Mouse (Mus musculus): ENCODE data around the gene Msgn1. TPM values are rescaled to one million over a fixed set of nuclear protein-coding genes. Genes with fewer than 3 reads are reported as not detected.

The Msgn1 gene
- polyA plus RNA-seq, 1 experiment from 2014 or later, result not detected

DNA sequence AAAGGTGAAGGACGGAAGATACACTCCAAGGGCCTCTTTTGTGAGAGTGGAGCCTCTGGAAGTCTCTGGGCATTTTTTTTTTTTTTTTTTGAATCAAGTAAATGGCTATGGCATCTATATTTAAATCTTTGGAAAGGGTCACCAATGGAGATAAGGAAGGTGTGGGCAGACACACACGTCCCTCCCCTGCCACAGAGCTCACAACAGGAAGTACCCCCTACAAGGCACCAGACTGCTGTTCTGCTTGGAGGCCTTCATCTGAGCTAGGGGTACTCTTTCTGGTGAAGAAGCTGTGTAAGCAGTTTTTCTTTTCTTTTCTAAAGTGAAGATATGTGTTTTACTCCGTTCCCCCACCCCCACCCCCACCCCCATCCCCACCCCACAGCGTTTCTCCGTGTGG is 11.9 kb downstream of the Msgn1 start:
- H3K4me2 ChIP-seq (replicated peaks), result no peak overlapping the region; the same call in 1 of the 2 replicates

DNA sequence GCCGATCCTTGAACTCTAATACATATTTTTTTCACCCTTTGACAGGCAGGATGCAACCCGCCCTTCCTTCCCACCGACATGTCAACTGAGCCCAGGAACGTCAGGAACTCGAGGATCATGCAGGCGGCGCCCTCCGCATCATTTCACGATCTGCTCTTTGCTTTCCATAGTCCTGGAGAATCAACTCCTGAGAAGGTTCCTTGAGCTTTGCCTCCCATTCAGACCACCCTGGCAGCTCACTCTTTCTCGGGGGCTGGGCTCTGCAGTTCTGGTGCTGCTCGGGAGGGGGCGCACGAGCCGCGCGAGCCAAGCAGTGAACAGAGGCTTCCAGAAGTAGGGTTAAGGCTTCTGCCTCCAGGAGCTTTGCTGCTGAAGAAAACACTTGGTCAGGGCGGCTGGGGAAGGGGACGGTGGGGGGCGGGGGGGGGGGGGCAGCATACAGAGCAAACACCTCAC is 12.6 kb downstream of the Msgn1 start:
- no peaks in the 10 kb centered on the region for H3K36me3 ChIP-seq
- 0 out of 2 replicates have a peak overlapping the region, but pooled peaks have one; percentile 10 for H3K4me3 ChIP-seq
- no peak overlapping the region for H3K9ac ChIP-seq (replicated peaks)
- H3K4me2 ChIP-seq (replicated peaks), result peak overlapping the region; percentile 46
- no peaks in the 10 kb centered on the region for H3K9me3 ChIP-seq
- H3K27ac ChIP-seq (replicated peaks), result no peak overlapping the region
- WGBS, result 10% methylated on average over 18 of the region's 19 CpGs
- no peaks in the 10 kb centered on the region for H3K27me3 ChIP-seq
- ATAC-seq (ENCODE audit: low FRiP score, low read depth), result peak; percentile 76
- H3K4me1 ChIP-seq, result peaks cover 6% of the 10 kb centered on the region; the same call in 1 of the 2 replicates

More for the DNA sequence above, 11.9 kb downstream of the Msgn1 start:
- Histone ChIP-seq H3K27ac (replicated peaks) (no peak overlapping the region), H3K4me3 (no peak overlapping the region), H3K36me3 (no peaks in the 10 kb centered on the region), H3K27me3 (no peaks in the 10 kb centered on the region), H3K4me1 (peaks cover 6% of the 10 kb centered on the region; the same call in 1 of the 2 replicates), H3K9me3 (no peaks in the 10 kb centered on the region), H3K9ac (replicated peaks) (no peak overlapping the region)
- ATAC-seq (ENCODE audit: low FRiP score, low read depth), result 0 out of 2 replicates have a peak, but pooled peaks have one; percentile 4
- 51% methylated on average over 5 of the region's 5 CpGs for WGBS

DNA sequence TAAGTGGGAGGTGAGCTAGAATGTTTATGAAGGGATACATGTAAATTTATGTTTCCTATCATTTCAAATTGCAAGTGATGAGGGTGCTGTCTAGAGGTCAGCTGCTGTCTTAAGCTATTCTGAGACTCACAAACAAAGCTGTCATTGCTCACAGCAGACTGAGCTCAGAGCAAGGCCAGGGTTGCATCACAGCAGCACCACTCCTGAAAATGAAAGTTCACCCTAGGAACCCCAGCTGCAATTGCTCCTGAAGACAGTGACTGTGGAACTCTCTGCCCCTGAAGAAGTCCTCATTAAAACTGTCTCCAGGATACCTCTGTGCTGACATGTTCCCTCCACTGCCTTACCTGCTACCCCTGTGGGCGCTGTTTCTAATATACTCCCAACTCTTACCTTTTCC is 13.7 kb downstream of the Msgn1 start:
- Histone ChIP-seq H3K4me3 (no peak overlapping the region), H3K9ac (replicated peaks) (no peak overlapping the region), H3K27ac (replicated peaks) (no peak overlapping the region), H3K36me3 (no peaks in the 10 kb centered on the region), H3K27me3 (no peaks in the 10 kb centered on the region), H3K9me3 (no peaks in the 10 kb centered on the region), H3K4me1 (peaks cover 6% of the 10 kb centered on the region; the same call in 1 of the 2 replicates), H3K4me2 (replicated peaks) (no peak overlapping the region)
- ATAC-seq (ENCODE audit: low FRiP score, low read depth), result no peak
- WGBS, result 92% methylated on average over 1 of the region's 1 CpGs

DNA sequence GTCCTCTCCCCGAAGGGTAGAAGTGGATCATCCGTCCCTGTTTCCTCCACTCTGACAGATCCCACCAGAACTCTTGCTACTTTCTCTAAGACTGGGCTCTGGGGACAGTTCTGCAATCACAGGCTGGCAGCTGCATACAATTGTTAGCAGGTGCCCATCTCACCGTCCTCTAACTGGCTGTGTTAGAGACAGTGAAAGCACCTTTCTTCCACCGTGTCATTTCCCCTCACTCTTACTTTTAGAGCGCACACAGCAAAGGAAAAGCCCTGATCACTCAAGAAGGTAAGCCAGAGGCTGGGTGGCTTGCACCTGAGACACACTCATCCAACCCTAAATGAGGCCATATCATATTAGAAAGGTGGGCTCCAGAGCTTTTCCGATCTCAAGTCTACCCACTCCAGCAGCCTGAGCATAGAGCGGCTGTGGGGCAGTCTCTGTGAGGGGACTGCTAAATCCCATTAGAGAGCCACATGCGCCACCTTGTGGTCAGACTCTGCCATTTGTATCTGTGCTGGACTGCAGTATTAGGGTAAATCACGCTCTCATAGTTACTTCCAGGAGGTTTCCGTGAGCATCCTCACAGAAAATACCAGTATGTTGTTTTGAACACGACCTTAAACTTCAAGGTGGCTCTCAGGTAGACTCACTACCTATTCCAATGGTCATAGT is 30.2 kb downstream of the Msgn1 start:
- no peak overlapping the region for H3K9ac ChIP-seq (replicated peaks)
- H3K4me1 ChIP-seq, result no peaks in the 10 kb centered on the region
- H3K36me3 ChIP-seq, result no peaks in the 10 kb centered on the region
- H3K9me3 ChIP-seq, result no peaks in the 10 kb centered on the region
- no peaks in the 10 kb centered on the region for H3K27me3 ChIP-seq
- 25% methylated on average over 11 of the region's 11 CpGs for WGBS
- no peak overlapping the region for H3K27ac ChIP-seq (replicated peaks)
- no peak overlapping the region for H3K4me3 ChIP-seq
- H3K4me2 ChIP-seq (replicated peaks), result peak overlapping the region; percentile 35
- peak; percentile 96 for ATAC-seq (ENCODE audit: low FRiP score, low read depth)

- H3K27ac ChIP-seq (replicated peaks), result no peak overlapping the region
- peak; percentile 30; the same call in 1 of the 2 replicates for ATAC-seq (ENCODE audit: low FRiP score, low read depth)
- no peaks in the 10 kb centered on the region for H3K36me3 ChIP-seq
- H3K27me3 ChIP-seq, result no peaks in the 10 kb centered on the region
- H3K9me3 ChIP-seq, result no peaks in the 10 kb centered on the region
- no peak overlapping the region for H3K9ac ChIP-seq (replicated peaks)
- H3K4me2 ChIP-seq (replicated peaks), result no peak overlapping the region
- WGBS, result 60% methylated on average over 5 of the region's 5 CpGs
- H3K4me1 ChIP-seq, result no peaks in the 10 kb centered on the region
- no peak overlapping the region for H3K4me3 ChIP-seq
These were observed 31.1 kb downstream of the Msgn1 start for GRCm38 (mm10) chr12:11177408-11178394.

DNA sequence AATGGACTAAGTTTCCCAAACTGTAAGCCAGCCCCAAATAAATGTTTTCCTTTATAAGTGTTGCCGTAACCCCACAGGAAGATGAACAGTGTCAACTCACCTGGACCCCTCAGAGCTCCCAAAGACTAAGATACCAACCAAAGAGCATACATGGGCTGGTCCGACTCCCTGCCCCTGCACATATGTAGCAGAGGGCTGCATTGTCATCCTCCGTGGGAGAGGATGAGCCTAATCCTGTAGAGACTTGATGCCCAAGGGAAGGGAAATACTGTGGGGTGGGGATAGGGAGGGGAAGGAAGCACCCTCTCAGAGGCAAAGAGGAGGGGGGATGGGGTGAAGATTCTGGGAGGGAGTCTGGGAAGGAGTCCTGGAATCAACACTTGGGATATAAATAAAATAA is 50.1 kb downstream of the Msgn1 start:
- 89% methylated on average over 3 of the region's 3 CpGs for WGBS
- H3K9ac ChIP-seq (replicated peaks), result no peak overlapping the region
- H3K4me2 ChIP-seq (replicated peaks), result no peak overlapping the region

More for the DNA sequence above, 50.1 kb downstream of the Msgn1 start:
- Histone ChIP-seq H3K36me3 (no peaks in the 10 kb centered on the region), H3K27me3 (no peaks in the 10 kb centered on the region; the same call in 1 of the 2 replicates), H3K9me3 (no peaks in the 10 kb centered on the region), H3K4me3 (no peak overlapping the region), H3K27ac (replicated peaks) (no peak overlapping the region), H3K4me1 (no peaks in the 10 kb centered on the region)
- no peak for ATAC-seq (ENCODE audit: low FRiP score, low read depth)

Other genes starting within 250 kb of the Msgn1 start
- gene Kcns3, start 57.9 kb downstream of the Msgn1 start, polyA plus RNA-seq (2016; fragmentation: Nextera tagmentation; extraction: Ambion mirVana), result 0.38 TPM in 1 of 2 replicates, not detected in the other
- gene Gen1, start 56.8 kb upstream of the Msgn1 start, polyA plus RNA-seq (2016; fragmentation: Nextera tagmentation; extraction: Ambion mirVana), result 10.9 and 11.6 TPM in 2 replicates
- gene Smc6, start 56.9 kb upstream of the Msgn1 start, polyA plus RNA-seq (2016; fragmentation: Nextera tagmentation; extraction: Ambion mirVana), result 137 and 154 TPM in 2 replicates
- gene Vsnl1, start 227.6 kb upstream of the Msgn1 start, polyA plus RNA-seq (2016; fragmentation: Nextera tagmentation; extraction: Ambion mirVana), result 2.9 and 4.7 TPM in 2 replicates
- gene Rad51ap2, start 247.1 kb upstream of the Msgn1 start, polyA plus RNA-seq (2016; fragmentation: Nextera tagmentation; extraction: Ambion mirVana), result 0.33 and 0.39 TPM in 2 replicates